Mouse (Mus musculus) kidney, embryonic 16.5 days (tissue): ENCODE results near the gene Atox1. TPM values are rescaled to one million over a fixed set of nuclear protein-coding genes. Genes with fewer than 3 reads are reported as not detected.
A peak's percentile ranks its signal among the peaks of the same experiment; 100 is the strongest.

Experiments used
- ATAC-seq: fragments of 200-750 bp; cut with Nextera tagmentation; 2 replicates; pipeline ENCODE4 v1.8.0; 2017; ENCODE audit warnings: moderate TSS enrichment; ENCODE audit not compliant: low FRiP score, low TSS enrichment
- H3K27ac ChIP-seq: fragments of 300-500 bp; sonication (generic); 2 replicates; pipeline ENCODE4 v1.5.1; 2014; ENCODE audit warnings: low read length
- H3K27me3 ChIP-seq: fragments of 300-500 bp; sonication (generic); 2 replicates; pipeline ENCODE4 v1.6.1; 2014; ENCODE audit warnings: low read length, control low read depth, mixed read lengths; ENCODE audit not compliant: insufficient read depth
- H3K36me3 ChIP-seq: fragments of 300-500 bp; sonication (generic); 2 replicates; pipeline ENCODE4 v1.6.1; 2014; ENCODE audit warnings: low read length, control low read depth, mixed read lengths; ENCODE audit not compliant: insufficient read depth
- H3K4me1 ChIP-seq: fragments of 300-500 bp; sonication (generic); 2 replicates; pipeline ENCODE4 v1.6.1; 2014; ENCODE audit warnings: low read length, control low read depth, mixed read lengths; ENCODE audit not compliant: insufficient read depth
- H3K4me2 ChIP-seq: fragments of 300-500 bp; sonication (generic); replicated peaks from 2 replicates; pipeline ENCODE4 v1.6.1; 2014; ENCODE audit warnings: low read depth, low read length
- H3K4me3 ChIP-seq: fragments of 300-500 bp; sonication (generic); 2 replicates; pipeline ENCODE4 v1.5.1; 2014; ENCODE audit warnings: mild to moderate bottlenecking, low read length
- H3K9ac ChIP-seq: fragments of 300-500 bp; sonication (generic); replicated peaks from 2 replicates; pipeline ENCODE4 v1.6.1; 2014; ENCODE audit warnings: low read length
- H3K9me3 ChIP-seq: fragments of 300-500 bp; sonication (generic); 2 replicates; pipeline ENCODE4 v1.6.1; 2016; ENCODE audit warnings: low read length, control low read depth
- WGBS: fragments of 180-500 bp; shearing (Covaris S2); extraction: QIAGEN DNeasy Blood & Tissue Kit; methylation state at CpG from one replicate; pipeline ENCODE4 v1.1.7; 2014; 5-methylcytosine and 5-hydroxymethylcytosine counted together
- polyA plus RNA-seq: library from polyadenylated mRNA; unstranded; fragments of >200 nt; fragmentation: Nextera tagmentation; extraction: Ambion mirVana; gene quantifications from 2 replicates; pipeline ENCODE4 v1.2.1, GENCODE M21; 2015

Gene Atox1
- polyA plus RNA-seq = 376 and 406 TPM in 2 replicates

DNA sequence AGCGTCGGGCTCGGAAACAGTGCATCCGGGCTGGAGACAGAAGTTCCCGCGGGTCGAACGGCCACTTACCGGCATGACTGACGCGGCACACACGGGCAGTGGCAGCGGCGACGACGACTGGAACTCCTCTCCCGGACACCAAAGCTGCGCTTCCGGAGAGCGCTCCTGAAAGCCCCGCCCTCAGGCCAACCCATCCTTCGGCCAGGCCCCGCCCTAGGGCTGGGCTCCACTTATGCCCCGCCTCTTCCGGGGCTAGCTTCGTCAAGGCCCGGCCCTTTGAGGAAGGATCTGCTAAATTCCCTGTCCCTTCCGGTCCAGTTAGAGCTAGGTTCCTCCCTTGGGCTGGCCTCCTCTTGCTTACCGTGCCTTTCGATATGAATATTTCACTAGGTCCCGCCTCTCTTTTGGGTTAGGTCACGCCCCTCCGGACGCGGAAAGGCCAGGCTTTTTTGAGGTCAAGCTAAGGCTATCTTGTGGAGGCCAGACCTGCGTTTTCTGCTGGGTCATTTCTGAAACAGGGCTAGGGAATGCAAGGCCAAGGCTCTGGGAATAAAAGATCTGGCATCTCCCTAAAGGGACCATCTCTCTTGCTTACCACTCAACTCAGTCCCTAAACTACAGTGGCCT, at the start of gene Atox1:
Gene Atox1 (minus strand): TSS at position 221 of the 627 bp plus-strand sequence.
- peak; percentile 96 for ATAC-seq
- Histone ChIP-seq H3K27me3 (no peaks in the 10 kb centered on the region), H3K36me3 (no peaks in the 10 kb centered on the region), H3K4me3 (peak within 1 kb of the TSS; percentile 86), H3K27ac (peak within 1 kb of the TSS; percentile 82), H3K4me2 (peak within 1 kb of the TSS; percentile 93), H3K9me3 (no peaks in the 10 kb centered on the region), H3K9ac (peak within 1 kb of the TSS; percentile 80), H3K4me1 (peaks cover 22% of the 10 kb centered on the region)
- WGBS = under 1% methylated on average over 36 of the region's 36 CpGs

DNA sequence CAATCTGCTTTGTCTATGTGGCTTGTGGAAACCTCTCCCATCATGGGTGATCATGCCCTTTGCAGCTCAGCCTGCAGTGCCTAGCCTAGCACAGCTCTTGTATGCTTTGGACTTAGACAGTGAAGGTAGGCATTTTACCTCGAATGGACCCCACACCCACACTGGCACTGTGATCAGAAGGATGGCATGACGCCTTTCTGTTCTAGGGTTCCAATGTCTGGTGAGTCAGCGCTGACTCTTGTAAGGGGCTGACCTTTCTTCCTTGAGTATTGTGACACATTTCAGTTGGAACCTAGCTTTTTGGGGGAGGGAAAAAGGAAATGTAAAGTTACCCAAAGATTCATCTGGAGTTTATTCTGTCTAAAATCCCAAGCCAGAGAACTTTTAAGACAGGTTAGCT, 44.4 kb upstream of the Atox1 start:
- Histone ChIP-seq H3K27me3 (no peaks in the 10 kb centered on the region), H3K9ac (no peak overlapping the region), H3K27ac (no peak overlapping the region), H3K4me1 (no peaks in the 10 kb centered on the region), H3K4me3 (no peak overlapping the region), H3K36me3 (peaks cover 24% of the 10 kb centered on the region), H3K4me2 (no peak overlapping the region), H3K9me3 (no peaks in the 10 kb centered on the region)
- 82% methylated on average over 3 of the region's 3 CpGs for WGBS
- no peak for ATAC-seq

DNA sequence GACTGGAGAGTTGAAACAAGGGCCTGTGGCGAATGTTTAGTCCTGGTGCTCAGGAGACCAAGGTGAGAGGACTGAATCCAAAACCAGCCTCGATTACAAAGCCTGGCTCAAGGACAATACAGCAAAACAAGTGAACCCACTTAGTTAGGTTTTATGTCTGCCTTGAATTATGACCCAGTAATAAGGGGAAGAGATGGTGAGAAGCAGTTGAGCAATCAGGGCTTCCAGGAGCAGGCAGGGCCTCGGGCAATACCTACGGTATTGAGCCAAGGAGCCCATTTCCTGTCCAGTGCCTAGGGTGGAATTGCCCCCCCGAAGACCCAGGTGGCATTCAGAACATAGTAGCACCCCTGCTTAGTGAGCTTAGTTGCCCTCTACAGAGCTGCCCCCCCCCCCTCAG, 41.8 kb upstream of the Atox1 start:
- H3K36me3 ChIP-seq = peaks cover 44% of the 10 kb centered on the region
- no peak overlapping the region for H3K9ac ChIP-seq
- no peaks in the 10 kb centered on the region for H3K27me3 ChIP-seq
- no peak overlapping the region for H3K4me3 ChIP-seq
- no peak overlapping the region for H3K27ac ChIP-seq
- H3K9me3 ChIP-seq = no peaks in the 10 kb centered on the region
- ATAC-seq = no peak
- no peaks in the 10 kb centered on the region for H3K4me1 ChIP-seq
- WGBS = 67% methylated on average over 5 of the region's 5 CpGs
- H3K4me2 ChIP-seq = no peak overlapping the region

DNA sequence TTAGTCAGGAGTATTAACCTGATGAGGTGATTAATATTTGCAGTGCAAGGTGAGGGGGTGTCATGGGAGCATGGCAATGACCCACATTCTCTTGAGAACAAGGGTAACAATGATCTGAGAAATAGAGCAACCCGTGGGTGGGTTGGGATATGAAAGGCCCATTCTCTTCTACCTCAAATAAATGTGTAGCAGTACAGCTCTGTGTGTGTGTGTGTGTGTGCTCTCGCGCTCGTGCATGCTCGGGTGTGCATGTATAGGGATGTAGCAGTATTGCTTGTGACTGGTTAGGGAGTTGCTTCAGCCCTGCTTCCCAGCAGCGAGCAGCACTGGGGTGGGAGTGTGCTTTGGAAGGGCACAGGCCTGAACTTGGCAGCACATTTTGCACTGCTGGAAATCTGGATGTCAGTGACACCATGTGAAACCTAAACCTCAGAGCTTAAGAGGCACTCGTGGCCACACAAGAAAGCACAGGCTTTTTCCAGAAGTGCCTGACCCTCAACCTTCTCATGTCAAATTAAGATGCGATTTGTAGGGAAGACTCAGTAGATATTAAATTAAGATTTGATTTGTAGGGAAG, 41.0 kb upstream of the Atox1 start:
- WGBS = 80% methylated on average over 8 of the region's 8 CpGs
- H3K9me3 ChIP-seq = no peaks in the 10 kb centered on the region
- no peak for ATAC-seq
- H3K4me1 ChIP-seq = no peaks in the 10 kb centered on the region
- no peak overlapping the region for H3K9ac ChIP-seq
- no peaks in the 10 kb centered on the region for H3K27me3 ChIP-seq
- H3K4me2 ChIP-seq = no peak overlapping the region
- H3K4me3 ChIP-seq = no peak overlapping the region
- H3K36me3 ChIP-seq = peaks cover 51% of the 10 kb centered on the region
- no peak overlapping the region for H3K27ac ChIP-seq

DNA sequence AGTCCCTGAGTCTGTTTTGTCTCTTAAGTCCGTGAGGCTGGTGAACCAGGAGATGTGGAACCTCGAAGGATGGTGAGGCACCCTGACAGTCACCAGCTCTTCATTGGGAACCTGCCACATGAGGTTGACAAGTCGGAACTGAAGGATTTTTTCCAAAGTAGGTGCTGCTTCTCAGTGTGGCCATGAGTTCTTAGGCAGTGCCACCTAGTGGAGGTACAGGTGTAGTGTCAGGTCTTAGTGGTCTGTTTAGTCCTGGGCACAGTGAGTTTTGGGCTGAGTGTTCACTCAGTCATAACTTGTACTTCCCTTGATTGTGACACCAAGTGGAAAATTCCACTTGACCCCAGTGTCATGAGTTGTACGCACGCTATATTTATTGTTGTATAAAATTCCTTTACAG, 36.8 kb upstream of the Atox1 start:
- Histone ChIP-seq H3K9ac (no peak overlapping the region), H3K4me1 (no peaks in the 10 kb centered on the region), H3K4me3 (no peak overlapping the region), H3K4me2 (no peak overlapping the region), H3K27ac (no peak overlapping the region), H3K36me3 (peaks cover 86% of the 10 kb centered on the region), H3K9me3 (no peaks in the 10 kb centered on the region), H3K27me3 (no peaks in the 10 kb centered on the region)
- WGBS = 71% methylated on average over 5 of the region's 5 CpGs
- peak; percentile 22; the same call in 1 of the 2 replicates for ATAC-seq

DNA sequence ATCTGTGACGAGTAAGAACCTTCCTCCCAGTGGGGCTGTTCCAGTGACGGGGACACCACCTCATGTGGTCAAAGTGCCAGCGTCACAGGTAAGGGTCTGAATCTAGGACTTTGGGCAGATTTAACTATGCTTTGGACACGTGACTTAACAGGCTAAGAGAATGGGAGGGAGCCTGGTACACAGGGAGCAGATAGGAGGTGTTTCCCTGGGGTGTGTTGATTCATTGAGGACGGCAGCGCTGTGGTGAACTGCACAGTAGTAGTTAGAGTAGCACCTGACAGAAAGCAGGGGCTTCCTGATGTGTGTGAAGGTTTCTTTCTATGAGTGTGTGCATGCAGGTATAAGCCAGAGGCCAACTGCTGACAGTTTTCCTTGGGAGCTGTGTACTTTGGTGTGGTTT, 35.1 kb upstream of the Atox1 start:
- Histone ChIP-seq H3K27me3 (no peaks in the 10 kb centered on the region), H3K9me3 (no peaks in the 10 kb centered on the region), H3K4me2 (no peak overlapping the region), H3K36me3 (peaks cover 89% of the 10 kb centered on the region), H3K27ac (no peak overlapping the region), H3K4me1 (no peaks in the 10 kb centered on the region), H3K4me3 (no peak overlapping the region), H3K9ac (no peak overlapping the region)
- no peak for ATAC-seq
- WGBS = 84% methylated on average over 6 of the region's 6 CpGs

DNA sequence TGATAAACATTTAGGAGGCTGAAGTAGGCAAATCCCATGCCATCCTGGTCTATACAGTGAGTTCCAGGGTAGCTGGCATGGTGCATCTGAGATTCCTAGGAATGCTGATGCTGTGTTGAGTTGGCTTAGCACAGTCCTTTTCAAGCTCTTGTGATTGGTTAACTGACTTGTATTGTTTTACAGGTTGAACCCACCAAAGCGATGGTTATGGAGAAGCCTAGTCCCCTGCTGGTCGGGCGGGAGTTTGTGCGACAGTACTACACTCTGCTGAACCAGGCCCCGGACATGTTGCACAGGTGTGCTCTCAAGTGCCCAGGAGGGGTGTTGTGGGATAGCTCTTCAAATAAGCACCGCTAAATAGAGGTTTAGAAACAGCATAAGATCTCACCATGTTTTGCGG, 24.4 kb upstream of the Atox1 start:
- H3K27me3 ChIP-seq = no peaks in the 10 kb centered on the region
- no peak overlapping the region for H3K4me3 ChIP-seq
- ATAC-seq = no peak
- 0 out of 2 replicates have a peak, but pooled peaks cover 3% of the 10 kb centered on the region for H3K4me1 ChIP-seq
- WGBS = 97% methylated on average over 7 of the region's 7 CpGs
- no peak overlapping the region for H3K4me2 ChIP-seq
- no peak overlapping the region for H3K27ac ChIP-seq
- no peaks in the 10 kb centered on the region for H3K9me3 ChIP-seq
- peaks cover 68% of the 10 kb centered on the region for H3K36me3 ChIP-seq
- no peak overlapping the region for H3K9ac ChIP-seq

DNA sequence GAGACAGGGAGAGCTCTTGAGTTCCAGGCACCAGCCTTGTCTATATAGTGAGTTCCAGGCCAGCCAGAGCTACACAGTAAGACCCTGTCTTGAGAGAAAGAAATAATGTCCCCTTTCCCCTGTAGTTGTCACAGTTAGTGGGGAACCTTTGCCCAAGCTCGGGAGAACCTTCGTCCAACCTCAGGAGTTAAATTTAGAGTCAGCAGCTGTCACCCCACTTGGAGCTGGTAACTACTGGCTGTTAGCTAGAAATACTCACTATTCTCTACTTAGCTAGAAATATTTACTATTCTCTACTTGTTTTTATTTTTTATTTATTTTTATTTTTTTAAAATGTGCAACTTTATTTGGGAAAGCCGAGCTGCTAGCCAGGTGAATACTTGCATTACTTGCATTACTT, 12.2 kb upstream of the Atox1 start:
- H3K4me3 ChIP-seq = no peak overlapping the region
- H3K9me3 ChIP-seq = no peaks in the 10 kb centered on the region
- H3K4me1 ChIP-seq = peaks cover 30% of the 10 kb centered on the region
- no peak overlapping the region for H3K9ac ChIP-seq
- no peak overlapping the region for H3K27ac ChIP-seq
- WGBS = 83% methylated on average over 3 of the region's 3 CpGs
- H3K36me3 ChIP-seq = peaks cover 29% of the 10 kb centered on the region
- H3K4me2 ChIP-seq = no peak overlapping the region
- no peaks in the 10 kb centered on the region for H3K27me3 ChIP-seq
- no peak for ATAC-seq

DNA sequence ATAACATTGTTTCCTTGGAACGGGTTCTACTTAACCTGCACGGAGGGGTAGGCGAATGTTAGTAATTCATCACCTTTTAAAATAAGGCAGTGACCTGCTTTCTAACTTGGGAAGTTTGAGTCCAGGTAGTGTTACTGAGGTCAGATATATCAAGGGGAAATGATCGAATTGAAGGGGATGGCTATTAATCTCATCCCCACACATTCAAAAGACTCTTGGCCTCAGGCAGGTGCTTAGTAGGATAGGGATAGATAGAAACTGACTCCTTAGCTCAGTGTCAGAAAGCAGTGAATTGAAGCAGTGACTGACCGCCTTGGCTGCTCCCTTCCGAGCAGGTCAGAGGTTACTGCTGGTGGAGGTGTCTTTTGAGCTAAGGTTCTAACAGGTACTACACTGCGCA, 10.4 kb upstream of the Atox1 start:
- peaks cover 29% of the 10 kb centered on the region for H3K36me3 ChIP-seq
- 79% methylated on average over 7 of the region's 7 CpGs for WGBS
- H3K4me2 ChIP-seq = peak overlapping the region; percentile 73
- H3K4me1 ChIP-seq = peaks cover 30% of the 10 kb centered on the region
- peak overlapping the region; percentile 93 for H3K4me3 ChIP-seq
- no peaks in the 10 kb centered on the region for H3K27me3 ChIP-seq
- H3K27ac ChIP-seq = no peak overlapping the region
- peak overlapping the region; percentile 99 for H3K9ac ChIP-seq
- ATAC-seq = no peak
- no peaks in the 10 kb centered on the region for H3K9me3 ChIP-seq

DNA sequence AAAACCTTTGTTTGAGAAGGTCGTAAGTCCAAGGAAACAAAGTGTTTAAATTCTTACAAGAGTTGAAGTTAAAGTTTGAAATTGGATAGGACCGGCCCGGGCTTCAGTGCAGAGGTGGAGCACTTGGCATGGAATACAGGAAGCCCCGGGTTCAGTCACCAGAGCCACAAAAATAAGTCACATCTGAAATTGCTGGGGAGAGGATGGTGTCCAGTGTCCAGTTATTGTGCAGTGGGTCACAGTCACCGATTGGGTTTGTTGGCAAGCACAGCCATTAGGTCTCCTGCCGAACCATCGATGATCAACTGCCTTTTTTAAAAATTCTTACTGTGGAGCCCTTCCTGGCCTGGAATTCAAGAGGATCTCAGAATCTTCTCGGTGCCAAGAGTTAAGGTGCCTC, 9.7 kb upstream of the Atox1 start:
- WGBS = 25% methylated on average over 8 of the region's 8 CpGs
- Histone ChIP-seq H3K4me2 (peak overlapping the region; percentile 73), H3K27me3 (no peaks in the 10 kb centered on the region), H3K4me1 (peaks cover 30% of the 10 kb centered on the region), H3K9ac (peak overlapping the region; percentile 99), H3K36me3 (peaks cover 29% of the 10 kb centered on the region), H3K4me3 (peak overlapping the region; percentile 93), H3K9me3 (no peaks in the 10 kb centered on the region), H3K27ac (no peak overlapping the region)
- no peak for ATAC-seq
